Mouse (Mus musculus) adrenal gland, postnatal 36 days (tissue): Measurements from ENCODE around the gene Xndc1. TPM values are rescaled to one million over a fixed set of nuclear protein-coding genes. Genes with fewer than 3 reads are reported as not detected.

ENCODE experiments used
- DNase-seq, 2 experiments: peaks; one replicate each; pipeline ENCODE4 v3.0.0; 2021; ENCODE audit warnings: mixed read lengths in 1 of 2
- total RNA-seq, 2 experiments: library from RNA; stranded (reverse); gene quantifications; 2 replicates each; pipeline ENCODE4 v1.2.3; 2021

Xndc1 gene
- total RNA-seq, 2 experiments from 2014 or later = 9.7 to 12.2 TPM

DNA sequence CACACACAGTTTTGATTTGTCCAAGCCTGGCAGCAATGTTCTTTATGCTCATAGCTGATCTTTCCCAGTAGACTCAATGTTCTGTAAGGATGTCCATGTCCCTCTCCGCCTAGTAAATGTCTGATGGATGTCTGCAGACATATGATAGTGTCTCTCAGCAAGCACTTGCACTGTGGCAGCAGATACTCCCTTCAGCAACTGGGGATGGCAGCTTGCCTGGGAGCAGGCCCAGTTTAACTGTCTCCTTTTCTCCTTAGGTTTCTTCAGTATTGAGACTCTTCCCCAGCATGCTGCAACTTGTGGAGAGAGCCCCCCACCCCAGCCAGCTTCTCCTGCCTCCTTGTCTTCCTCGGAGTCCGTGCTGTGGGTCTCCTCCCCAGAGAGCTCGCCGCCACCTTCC, 16.5 kb downstream of the Xndc1 start:
- DNase-seq = no peak

DNA sequence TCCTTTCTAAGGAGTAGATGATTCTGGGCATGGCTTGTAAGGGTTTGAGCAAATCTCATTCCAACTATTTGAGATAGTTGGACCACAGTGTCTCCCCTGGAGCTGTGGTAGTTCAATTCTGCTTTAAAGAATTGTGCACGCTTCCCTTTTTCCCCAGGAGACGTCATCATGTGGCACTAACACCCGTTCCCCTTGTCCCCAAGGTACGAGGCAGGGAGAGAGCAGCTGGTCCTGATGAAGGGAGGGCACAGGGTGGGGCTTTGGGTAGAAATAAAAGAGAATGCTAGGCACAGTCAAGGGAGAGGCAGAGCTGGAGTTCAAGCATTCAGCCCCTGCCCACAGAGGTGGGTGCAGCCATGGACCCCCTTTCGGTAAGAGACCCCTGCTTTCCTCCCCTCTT, 17.5 kb downstream of the Xndc1 start, which contains the start of gene Trpc2:
Trpc2 (plus strand) TSS at position 301 of the 400 bp plus-strand sequence.
- DNase-seq = no peak

DNA sequence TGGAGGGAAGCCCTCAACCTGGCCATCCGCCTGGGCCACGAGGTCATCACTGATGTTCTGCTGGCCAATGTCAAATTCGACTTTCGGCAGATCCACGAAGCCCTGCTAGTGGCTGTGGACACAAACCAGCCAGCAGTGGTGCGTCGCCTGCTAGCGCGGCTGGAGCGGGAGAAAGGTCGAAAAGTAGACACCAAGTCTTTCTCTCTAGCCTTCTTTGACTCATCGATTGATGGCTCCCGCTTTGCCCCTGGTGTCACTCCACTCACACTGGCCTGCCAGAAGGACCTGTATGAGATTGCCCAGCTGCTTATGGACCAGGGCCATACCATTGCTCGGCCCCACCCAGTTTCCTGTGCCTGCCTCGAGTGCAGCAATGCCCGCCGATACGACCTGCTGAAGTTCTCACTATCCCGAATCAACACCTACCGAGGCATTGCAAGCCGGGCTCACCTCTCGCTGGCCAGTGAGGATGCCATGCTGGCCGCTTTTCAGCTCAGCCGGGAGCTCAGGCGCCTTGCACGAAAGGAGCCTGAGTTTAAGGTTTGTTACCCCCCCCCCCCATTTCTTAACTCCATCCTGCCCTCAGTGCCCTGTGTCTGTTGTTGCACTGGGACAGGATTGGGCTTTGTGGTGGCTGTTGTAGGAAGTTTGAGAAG, 18.9 kb downstream of the Xndc1 start:
- no peak for DNase-seq

DNA sequence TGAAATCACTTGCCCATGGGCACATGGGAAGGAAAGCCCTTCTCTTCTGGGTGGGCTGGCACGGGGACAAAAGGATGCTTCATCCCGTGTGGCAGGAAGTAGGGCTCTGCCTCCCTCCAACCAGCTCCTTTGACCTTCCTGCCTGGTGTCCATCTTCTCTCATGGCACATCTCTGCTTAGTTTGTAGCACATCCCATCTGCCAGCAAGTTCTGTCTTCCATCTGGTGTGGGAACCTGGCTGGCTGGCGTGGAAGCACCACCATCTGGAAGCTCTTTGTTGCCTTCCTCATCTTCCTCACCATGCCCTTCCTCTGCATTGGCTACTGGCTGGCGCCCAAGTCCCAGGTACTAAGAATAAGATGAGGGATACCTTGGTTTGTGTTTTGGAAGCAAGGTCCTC, 22.0 kb downstream of the Xndc1 start:
- no peak for DNase-seq

DNA sequence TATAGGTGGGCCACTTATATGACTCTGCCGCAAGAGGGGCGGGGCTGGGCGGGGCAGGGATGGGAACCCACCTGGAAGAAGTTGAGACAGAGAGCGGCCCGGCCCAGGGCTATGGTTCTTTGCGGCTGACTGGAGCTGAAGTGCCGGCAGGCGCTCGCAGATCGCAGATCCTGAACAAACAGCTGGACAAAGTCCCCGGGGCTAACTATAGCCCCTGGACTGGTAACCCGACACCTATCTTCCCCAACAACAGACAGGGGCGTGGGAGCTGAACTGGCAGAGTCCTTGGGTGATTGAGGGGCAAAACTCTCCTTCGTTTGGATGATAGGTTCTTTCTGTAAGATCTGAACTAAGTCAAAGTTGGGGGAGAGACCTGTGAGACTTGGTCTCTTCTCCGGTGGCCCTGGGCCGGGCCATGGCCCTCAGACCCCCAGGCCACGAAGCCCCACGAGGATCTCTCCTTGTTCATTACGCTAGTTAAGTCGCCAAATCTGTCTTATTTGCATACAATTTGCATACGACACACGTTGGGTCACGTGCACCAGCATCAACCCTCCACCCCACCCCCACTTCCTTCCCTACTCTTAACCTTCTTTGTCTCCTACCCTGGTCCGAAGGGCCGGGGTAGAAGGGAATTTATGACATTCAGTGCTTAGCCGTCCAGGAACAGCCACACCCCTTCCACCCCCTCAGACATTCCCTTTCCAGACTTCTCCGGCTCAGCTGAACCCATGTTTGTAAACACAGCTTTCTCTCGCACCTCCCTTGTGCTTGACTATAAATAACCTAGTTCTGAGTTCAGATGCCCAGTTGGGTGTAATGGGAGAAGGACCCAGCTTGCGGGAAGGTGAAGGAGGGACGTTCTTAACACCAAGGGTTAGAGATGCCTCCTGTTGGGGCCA, 34.7 kb downstream of the Xndc1 start:
- no peak for DNase-seq

DNA sequence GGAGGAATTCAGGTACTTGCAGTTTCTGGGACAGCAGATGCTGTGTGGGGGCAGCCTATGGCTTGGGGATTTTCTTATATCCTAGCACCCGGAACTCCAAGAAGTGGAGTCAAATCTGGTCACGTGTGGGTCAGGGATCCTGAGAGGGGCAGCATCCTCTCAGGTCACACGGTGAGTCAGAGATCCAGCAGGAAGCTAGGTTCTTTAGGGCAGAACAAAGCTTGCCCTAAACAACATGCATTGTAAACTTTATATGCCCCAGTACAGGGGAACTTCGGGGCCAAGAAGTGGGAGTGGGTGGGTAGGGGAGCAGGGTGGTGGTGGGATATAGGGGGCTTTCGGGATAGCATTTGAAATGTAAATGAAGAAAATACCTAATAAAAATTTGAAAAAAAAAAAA, 35.6 kb downstream of the Xndc1 start:
- no peak for DNase-seq

DNA sequence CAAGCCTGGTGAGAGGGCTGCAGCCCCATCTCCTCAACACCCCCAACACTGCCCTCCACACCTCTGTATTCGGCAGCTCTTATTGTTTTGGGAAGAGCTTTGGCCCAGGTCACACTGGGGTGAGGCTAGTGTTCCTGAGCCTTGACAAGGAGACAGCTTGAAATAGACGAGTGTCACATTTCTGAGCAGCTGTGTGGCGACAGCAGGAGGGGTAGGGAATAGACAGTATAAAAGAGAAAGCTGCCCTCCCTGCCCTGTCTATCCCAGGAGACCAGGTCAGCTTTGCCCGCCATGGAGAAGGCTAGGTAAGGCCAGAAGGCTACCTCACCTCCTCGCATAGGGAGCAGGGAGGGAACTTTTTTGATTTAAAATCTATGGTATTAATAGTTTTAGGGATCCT, 36.2 kb downstream of the Xndc1 start, which contains the start of gene Art1:
Art1 (plus strand) TSS at position 257 of the 400 bp plus-strand sequence.
- DNase-seq = no peak

DNA sequence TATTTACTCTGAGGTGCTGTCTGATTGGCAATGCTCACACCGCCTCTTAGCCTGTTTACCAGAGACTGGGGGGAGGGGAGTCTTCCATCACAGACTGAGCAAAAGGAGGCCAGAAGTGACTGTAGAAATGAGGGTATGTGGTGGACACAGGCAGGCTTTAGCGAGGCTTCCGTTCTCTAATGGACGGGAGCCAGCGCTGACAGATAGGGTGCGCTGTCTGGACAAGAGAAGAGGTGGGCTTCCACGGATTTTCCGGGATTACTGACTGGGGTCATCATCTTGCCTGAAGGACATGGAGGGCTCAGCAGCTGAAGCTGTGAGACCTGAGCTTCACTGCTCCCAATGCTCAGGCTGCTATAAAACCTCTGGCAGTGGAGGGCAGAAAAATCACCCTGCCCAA, 36.9 kb downstream of the Xndc1 start:
- no peak for DNase-seq

DNA sequence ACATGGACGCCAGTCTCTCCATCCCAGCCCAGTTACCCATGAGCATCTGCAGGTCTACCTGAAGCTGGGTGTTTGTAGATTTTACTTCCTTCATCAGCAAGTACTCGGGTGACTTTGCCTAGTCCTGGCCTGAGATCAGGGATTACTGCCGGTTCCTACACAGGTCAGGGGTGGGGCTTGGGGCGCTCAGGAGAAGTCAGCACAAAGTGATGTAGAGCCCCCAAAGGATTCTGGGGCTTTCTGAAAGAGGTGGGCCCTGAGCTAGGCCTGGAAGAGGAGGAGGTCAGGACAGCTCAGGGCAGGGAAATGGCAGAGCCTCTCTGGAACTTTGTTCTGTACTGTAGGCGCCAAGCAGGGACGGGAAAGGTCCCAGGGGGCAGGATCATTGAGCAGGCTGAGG, 37.4 kb downstream of the Xndc1 start:
- peak in 1 of 2 experiments; percentile 36 for DNase-seq

DNA sequence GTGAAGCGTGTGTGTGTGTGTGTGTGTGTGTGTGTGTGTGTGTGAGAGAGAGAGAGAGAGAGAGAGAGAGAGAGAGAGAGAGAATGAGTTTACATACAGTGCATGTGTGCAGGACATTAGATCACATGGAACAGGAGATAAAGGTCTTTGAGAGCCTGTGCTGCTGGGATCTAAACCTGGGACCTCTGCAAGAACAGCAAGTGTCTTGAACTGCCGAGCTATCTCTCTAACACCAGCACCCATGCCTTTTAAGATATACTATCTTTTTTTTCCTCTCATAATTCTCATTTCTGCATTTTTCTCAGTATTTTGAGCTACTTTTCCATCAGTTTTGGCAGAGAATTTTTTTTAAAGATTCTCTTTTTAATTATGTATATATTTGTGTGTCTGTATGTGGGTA, 38.2 kb downstream of the Xndc1 start:
- DNase-seq = no peak

DNA sequence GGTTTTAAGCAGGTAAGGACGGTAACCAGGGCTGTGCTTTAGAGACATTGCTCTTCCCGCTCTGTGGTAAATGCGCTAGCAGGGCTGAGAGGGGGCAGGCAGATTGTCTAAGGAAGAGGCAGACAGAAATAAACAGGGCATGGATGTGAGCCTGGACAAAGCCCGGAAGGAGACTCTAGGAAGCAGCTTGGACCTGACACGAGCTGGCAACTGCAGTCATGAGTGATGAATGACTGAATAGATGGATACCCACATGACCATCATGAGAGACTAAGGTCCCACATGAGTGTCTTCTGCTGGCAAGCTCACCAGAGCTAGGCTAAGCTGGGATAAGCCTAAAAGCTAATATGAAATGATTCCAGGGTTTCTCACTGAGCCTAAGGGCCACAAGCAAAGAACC, 38.8 kb downstream of the Xndc1 start:
- DNase-seq = no peak

DNA sequence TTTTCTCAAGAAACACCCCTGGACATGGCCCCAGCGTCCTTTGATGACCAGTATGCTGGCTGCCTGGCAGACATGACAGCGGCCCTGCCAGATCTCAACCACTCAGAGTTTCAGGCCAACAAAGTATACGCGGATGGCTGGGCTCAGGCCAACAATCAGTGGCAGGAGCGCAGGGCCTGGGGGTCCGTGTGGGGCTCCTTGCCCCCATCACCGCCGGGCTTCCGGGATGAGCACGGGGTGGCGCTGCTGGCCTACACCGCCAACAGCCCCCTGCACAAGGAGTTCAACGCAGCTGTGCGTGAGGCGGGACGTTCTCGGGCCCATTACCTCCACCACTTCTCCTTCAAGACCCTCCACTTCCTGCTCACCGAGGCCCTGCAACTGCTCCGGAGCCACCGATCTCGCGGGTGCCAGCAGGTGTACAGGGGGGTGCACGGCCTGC, 41.4 kb downstream of the Xndc1 start:
- DNase-seq = no peak

DNA sequence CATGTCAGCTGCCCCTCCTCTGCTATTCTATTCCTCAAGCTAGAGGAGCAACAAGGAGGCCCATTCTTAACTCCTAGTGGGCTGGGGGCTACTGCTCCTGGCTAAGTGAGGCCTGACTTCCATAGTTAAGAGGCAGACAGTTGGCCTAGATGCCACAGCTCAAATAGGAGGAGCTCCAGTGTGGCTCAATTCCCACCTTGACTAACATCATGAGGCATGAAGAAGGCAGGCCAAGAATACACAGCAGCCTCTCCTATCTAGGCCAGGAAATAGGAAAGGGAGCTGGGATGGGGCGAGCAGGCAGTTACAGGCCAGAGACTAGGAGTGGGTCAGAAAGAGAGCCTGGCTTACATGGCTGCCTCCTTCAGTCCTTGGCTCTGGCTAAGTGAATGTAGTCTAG, 42.9 kb downstream of the Xndc1 start:
- DNase-seq = no peak

DNA sequence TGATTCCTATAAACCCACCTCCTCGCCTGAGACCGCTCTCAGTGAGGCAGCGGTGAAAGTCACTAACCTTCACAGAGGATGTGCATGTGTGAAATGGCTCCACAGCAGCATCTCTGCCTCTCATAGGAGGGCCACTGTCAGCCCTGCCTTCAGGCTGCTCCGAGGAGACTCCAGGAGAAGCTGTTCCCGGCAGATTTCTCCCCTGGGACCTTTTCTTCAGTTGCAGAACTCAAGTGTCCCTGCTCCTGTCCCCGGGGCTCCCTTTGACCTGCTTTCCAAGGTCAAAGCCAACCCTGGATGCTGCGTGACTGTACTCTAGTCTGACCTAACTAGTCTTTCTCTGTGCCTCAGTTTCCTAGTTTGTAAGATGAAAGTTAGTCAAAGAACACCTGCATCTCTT, 43.9 kb downstream of the Xndc1 start, which contains the start of gene Art5:
Art5 (minus strand) TSS at position 319 of the 400 bp plus-strand sequence.
- no peak for DNase-seq

DNA sequence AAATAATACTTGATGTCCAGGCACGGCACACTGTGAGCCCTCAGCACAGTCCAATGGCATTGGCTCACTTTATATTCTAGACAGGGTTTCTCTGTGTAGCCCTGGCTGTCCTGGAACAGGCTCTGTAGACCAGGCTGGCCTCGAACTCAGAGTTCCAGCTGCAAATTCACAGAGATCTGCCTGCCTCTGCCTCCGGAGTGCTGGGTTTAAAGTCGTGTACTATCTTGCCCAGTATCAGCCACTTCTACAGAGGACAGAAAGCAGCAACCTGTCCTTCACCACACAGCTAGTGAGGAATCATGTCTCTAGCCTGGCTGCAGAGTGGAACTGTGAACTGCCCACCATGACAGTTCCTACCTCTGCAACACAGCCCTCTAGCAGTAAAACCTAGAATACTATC, 44.4 kb downstream of the Xndc1 start:
- DNase-seq = no peak

DNA sequence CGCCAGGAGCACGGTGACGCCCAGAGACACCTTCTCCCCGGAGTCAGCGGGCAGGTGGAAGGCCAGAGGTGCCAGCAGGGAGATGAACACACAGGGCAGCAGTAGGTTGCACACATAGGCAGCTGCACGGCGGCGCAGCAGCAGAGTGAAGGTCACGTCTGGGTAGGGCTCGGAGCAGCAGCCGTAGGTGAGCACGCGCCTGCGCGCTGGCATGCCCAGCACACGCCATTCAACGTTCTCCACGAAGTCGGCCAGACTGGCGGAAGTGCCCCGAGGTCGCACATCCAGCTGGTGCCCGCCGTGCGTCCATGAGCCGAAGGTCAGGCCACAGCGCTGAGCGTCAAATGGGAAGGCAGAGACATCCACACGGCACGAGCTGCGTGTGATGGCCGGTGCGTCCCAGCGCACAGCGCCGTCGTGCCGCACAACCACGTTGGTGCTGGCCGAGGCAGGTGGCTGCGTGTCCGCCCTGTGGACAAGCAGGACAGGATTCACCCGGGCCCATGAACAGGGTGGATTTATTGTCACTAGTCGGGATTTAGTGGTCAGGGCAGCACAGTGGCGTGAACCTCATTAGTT, 47.9 kb downstream of the Xndc1 start:
- no peak for DNase-seq

DNA sequence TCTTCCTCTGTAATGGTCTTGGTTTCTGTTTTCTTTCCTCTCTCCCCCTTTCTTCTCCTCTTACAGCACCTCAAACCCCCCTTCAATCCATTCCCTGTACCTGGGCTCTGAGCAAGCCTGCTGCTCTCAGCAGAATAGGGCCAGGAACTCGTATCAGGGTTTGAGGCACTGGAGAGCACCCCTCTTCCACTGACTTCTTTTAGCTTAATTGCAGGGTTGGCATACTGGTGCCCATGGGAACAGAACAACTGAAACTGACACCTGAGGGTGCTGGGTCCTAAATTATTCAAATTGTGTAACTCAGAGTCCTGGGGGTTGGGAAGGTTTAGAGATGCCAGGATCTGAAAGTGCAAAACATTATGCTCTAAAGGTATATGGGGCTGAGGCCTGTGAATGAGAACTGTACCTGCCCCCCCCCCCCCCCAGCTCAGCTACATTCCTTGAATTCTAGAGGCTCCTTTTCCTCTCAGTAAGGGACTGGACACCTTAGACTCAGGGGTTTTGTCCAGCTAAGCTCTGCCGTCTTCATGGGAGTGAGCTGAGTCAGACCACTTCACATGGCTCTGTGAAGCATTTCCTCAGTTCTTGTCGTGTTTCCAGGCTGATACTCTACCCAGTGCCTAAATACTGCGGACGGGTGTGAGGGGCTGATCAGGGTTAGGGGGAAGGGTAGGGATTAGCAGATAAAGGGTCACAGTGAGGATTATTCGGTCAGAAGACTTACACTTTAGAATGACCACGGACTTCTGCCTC, 51.4 kb downstream of the Xndc1 start, which contains the start of gene Chrna10:
Chrna10 (minus strand) TSS at position 250 of the 753 bp plus-strand sequence.
- DNase-seq = no peak

DNA sequence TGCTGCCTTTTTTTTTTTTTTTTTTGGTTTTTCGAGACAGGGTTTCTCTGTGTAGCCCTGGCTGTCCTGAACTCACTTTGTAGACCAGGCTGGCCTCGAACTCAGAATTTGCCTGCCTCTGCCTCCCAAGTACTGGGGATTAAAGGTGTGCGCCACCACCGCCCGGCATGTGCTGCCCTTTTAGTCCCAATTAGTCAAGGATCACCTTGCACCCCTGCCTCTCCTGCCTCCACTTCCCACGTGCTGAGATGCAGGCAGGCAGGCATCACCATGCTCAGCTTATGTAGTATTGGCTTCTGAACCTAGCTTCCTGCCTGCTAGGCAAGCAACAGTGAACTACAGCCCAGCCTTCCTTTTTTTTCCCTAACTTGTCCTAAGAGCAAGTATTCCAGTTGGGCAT, 52.1 kb downstream of the Xndc1 start:
- DNase-seq = no peak

DNA sequence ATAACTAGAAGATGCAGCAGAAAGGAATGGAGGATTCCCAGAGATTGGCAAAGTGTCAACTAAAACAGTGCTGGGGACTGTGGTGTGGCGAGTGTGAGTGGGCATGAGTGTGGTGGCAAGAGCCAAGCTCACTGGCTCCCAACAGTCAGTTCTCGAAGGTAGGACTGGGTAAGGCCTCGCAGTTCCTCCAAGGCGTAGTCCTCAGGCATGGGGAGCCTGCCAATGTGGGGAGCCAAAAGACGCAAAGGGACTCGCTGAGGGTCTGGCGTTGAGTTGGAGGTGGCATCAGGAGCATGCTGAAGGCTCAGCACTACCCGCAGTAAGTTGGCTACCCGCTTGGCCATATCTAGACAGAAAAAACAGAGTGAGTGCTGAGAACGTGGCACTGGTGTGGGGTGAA, 55.0 kb downstream of the Xndc1 start:
- no peak for DNase-seq

DNA sequence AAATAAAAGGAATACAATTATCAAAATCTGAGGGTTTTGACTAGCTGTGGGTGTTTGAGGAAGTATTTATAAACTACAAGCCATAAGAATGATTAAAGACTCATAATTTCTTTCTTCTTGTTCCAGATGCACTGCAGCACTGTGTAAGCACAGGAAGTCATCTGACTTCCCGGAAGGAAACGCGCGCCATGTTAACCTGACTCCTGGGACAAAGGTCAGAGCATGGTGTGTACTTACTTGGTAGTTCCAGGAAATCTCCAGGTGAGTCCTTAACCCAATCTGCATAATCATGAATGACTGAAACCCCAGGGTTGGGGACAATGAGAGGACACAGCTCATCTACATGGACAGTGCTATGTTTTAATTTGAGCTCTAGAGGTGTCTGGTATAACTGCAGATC, 67.1 kb downstream of the Xndc1 start:
- no peak for DNase-seq
